Mouse (Mus musculus) R1 (cell line): ENCODE measurements at regions not wholly inside any gene's neighbourhood (a gene's known extent, or its start where the extent isn't known, plus 50 kb on each side); places are given as distances from the start of the nearest gene placed in this dataset.

Source experiments
- DNase-seq: peaks from one replicate; pipeline ENCODE4 v3.0.0-alpha.2; 2018; ENCODE audit warnings: low read depth, low spot score

DNA sequence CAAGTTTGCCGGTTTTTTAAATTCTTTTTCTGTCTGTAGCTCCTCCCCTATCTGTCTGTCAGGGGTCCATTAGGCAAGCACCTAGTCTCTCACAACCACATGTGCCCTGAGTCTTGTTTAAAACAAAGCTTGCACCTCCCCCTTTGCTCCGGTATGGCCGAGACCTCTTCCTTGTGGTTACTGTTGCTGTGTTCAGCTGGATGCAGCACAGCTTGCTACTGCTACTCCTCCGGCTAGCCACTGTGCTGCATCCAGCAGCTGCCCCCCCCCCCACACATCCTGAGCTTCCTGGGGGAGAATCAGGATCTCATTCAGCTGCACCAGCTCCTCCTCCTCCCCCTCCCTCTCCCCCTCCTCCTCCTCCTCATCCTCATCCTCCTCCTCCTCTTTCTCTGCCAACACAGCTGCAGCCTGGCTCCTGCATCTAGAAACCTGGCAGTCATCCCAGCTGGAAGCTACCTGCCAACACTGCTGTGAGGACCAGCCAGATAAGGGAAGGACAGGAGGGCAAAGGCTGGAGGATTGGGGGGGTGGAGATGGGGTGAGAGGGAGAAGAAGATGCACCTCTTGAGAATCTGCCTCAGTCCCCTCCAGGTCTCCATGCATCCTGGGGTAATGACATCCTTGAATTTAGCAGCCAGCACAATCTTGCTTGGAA is 114.8 kb upstream of the Tmem260 start:
- DNase-seq = peak; percentile 80

GRCm38 (mm10) chr14:48331623-48332000 is 114.3 kb upstream of the Tmem260 start:
- no peak for DNase-seq

DNA sequence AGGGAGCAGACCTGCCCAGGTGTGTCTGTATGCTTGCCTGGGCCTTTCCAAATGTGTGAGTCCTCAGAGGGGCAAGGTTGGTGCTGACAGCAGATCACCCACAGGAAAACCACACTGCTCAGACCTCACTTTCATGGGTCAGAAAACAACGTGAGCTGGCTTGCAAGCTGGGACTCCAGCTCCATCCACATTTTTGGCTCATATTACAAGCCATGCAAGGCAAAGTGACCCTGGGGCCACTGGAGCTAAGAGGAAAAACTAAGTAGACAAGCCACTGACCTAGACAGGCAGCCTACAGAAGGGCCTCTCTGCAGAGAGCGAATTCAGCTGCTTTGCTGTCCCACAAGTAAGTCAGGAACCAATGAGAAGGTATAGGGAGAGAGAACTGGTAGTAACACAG is 113.7 kb upstream of the Tmem260 start:
- no peak for DNase-seq

DNA sequence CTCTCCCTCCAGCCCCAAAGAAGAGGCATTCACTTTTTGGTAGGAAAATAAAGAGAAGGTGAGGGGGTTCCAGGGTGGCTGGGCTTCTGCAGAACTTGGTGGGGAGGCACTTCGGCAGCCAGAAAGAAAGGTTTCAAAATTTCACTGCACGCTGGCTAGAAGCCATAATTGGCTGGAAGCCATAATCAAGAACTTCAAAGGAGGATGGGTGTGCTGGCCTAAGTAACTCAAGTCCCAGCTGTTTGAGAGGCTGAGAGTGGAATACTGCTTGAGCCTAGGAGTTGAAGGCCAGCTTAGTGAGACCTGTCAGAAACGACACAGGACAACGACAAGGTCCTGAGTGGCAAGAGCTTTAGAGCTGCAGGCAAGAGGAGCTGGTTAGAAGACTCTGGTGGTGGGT is 113.3 kb upstream of the Tmem260 start:
- DNase-seq = no peak

DNA sequence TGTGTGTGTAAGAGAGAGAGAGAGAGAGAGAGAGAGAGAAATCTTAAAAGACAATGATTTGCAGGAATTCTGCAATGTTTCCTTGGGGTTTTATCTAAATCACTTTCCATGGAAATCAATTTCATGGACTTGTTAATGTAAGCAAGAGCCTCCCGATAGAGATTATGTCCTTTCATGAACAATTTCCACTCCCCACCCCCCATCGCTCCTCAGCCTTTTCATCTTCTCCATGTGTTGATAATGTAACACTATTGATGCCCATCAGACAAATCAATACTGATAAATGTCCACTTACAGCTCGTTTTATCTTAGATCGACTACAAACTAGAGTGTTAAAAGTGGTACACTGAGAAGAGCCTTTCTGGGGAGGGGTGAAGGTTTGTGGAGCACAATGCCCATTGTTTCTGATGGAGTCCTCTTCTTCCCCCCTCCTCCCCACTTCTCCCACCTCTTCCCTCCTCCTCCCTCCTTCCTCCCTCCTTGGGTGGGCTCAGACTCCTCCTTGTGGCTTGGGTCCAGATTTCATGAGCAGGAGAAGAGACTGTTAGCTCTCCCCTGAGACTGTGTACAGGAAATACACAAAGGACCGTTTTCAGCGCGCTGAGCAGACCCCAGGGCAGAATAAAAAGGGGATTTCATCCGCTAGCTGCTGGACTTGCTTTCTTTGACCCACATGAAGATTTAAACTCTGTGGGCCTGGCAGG is 111.7 kb upstream of the Tmem260 start:
- no peak for DNase-seq

- peak; percentile 64 for DNase-seq
Measured at GRCm38 (mm10) chr14:48339434-48339833, 106.5 kb upstream of the Tmem260 start.

DNA sequence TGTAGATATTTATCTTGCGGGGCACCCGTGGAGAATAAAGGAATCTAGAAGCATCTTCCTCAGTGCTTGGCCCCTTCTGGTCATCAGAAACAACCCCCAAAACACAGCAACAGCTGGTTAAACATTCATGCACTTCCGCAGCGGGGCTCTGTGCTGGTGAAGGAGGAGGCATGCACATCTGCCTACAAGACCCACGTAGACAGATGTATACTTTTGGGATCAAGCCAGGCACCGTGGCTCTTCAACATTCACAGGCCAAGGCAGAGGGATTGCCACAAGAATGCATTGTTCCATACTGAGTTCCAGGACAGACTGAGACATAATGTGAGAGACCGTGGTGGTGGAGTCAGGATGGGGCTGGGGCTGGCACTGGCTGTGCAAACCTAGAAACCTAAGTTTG is 103.0 kb upstream of the Tmem260 start:
- DNase-seq = no peak

DNA sequence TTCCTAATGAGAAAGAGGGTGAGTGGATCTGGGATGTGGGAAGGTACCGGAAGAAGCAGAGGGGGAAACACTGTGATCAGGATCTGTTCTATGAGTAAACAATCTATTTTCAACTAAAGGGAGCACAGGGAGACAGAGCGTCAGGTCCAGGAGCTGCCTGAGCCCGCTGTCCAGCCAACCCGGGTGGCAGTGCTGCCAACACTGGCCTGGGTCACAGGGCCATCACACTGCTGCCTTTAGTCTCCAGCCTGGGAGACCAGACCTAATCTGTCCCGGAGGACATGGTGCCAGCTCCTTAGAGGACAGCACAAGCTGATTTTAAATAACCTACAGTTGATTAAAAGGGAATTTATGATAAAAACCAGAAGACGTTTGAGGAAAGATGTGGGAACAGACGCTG is 100.0 kb upstream of the Tmem260 start:
- no peak for DNase-seq

DNA sequence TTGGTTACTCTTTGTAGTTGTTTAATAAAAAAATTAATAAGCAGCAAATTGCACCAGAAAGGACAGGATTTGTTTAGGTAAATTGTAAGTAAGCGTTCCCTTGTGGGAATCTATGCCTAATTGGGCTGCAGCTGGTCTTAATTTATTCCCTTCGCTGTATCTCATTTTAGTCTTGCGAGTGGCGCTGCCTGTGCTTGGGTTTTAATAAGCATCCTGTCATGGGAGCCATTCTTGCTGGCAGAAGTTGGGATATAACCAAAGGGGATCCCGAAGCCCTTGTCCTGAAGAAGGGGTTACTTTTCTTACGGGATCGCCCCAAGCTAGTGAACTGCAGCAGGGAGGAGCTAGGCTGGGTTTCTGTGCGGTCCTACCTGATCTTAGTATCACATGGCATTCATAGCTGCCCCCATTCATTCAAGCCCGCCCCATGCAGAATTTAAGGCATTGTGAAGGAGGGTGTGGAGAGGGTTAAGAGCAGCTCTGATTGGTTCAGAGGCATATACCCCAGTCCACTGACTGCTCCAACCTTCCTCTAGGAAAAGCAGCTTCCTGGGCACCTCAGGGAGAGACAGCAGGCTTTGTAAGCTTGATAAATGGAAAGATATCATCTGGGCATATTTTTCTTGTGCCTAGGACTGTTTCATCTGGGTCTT is 96.4 kb upstream of the Tmem260 start:
- no peak for DNase-seq

DNA sequence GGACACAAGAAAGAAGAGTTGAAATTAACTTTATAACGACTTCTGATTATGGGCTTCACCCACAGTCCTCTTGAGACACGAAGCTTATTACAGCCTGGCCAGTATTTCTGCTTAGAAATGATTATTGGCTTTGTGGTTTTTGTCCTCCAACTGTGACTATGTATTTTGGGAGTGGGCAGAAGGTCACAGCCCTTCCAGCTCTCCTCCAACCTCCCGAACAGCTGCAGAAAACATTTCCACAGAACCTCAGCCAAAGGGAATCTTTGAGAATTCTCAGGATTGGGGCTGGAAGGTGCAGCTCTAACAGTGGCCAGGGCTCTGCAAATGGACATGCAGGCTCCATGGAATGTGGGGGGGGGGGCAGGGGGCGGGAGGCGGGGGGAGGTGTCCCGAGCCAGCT is 94.3 kb upstream of the Tmem260 start:
- DNase-seq = no peak

DNA sequence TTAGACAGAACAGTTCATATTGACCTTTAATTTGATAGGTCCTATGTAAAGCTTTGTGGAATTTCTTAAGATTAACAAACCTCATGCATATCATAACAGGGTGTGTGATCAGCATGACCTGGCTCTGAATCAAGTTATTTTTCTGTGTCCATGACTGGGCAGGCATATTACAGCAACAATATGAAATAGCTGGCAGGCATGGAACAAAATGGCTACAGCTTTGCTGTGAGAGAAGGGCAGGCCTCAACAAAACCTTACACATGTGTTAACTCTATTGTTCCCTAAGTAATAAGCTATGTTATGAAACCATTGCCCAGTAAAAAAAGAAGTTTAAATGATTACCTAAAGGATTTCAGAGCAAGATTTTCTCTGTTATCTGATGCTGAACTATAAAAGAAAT is 93.1 kb upstream of the Tmem260 start:
- DNase-seq = no peak

GRCm38 (mm10) chr14:48354176-48354575 is 91.7 kb upstream of the Tmem260 start:
- DNase-seq = peak; percentile 72

DNA sequence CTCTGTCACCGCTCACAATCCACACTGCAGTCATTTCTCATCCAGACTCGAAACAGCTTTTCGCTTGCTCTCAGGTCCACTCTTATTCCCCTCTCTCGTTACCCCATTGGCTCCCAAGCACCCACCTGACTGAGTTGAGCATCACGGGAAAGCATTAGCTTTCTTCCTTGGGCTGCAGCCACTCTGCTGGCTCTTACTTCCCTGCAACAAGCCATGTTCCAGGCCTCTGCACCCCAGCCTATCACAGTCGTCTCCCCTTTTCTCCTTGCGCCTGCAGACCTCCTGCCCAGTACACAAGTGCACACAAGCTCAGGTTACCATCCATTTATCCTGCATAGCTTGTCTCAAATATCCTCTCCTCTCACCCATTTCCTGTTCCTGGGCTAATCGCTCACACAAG is 88.5 kb upstream of the Tmem260 start:
- DNase-seq = no peak

- DNase-seq = peak; percentile 47
Measured at GRCm38 (mm10) chr14:48358487-48359159, 87.3 kb upstream of the Tmem260 start.

DNA sequence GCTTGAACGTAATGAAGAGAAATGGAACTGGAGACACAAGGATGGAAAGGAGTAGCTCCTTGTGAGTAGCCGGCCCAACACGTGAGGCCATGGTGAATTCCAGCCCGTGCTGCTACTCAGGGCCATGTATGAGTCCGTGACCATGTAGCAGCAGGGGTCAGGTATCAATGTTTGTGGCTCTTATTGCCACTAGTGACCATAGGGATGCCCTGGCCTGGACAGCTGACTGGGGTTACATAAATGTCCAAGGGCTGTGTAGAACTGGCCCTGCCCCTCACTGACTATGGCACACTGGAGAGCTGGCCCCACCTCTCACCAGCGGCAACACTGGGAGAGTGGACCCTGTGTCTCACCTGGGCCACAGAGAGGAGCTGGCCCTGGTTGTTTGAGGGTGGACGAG is 84.1 kb upstream of the Tmem260 start:
- DNase-seq = no peak

DNA sequence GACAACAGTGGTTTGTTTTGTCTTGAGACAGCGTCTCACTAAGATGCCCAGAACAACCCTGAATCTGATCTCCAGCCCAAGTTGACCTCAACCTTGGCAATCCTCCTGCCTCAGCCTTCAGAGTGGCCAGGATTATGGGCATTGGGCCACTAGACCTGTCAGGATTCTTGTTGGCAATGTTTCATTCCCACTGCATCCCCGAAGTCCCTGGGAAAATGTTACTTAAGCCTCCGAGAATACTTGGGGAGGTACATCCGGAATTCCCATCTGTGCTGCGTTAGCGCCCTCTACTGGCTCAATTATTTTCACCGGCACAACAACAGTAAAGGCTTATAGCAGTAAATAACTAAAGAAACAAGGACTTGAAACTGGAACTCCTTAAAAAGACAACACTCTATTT is 78.9 kb upstream of the Tmem260 start:
- peak; percentile 78 for DNase-seq

- peak; percentile 60 for DNase-seq
Measured at GRCm38 (mm10) chr14:48370322-48370721, 75.6 kb upstream of the Tmem260 start.

DNA sequence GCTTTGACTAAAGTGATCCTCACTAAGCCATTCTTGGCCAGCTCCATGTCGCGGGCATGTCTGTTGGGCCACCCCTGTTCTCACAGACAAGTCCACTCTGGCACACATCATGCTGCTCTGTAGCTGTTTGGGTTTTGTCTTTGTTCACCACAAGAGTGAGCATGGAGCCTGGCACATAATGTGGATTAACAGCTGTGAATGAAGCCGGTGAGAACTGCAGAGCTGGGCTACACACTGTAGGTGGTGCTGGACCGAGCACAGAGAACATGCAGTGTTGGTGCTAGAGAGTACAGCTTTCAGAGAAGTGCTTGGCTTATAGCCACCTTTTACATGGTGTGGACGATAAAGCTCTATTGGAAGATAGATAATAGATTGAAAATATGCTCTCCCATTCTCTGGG is 74.2 kb upstream of the Tmem260 start:
- DNase-seq = peak; percentile 44

DNA sequence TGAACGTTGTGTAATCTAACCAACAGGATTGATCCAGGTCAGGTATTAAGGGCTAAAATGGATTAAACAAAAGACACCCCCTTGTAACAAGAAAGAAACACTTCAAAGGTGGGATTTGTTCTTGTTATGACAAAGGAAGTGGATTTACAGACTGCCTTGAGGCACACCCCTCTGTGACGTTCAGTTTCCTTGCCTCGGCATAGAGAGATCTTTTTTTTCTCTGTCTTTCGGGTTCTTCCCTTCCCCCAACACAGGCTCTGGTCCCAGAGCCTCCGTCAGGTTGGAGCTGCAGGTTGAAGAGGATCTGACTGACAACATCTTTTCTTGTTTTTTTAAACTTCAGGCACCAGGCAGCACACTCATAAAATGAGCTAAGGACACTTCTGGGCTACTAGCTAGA is 69.8 kb upstream of the Tmem260 start:
- DNase-seq = no peak
